Mouse (Mus musculus): Measurements from ENCODE around the gene Rps21.
A peak's percentile ranks its signal among the peaks of the same experiment; 100 is the strongest.

Gene Rps21

DNA sequence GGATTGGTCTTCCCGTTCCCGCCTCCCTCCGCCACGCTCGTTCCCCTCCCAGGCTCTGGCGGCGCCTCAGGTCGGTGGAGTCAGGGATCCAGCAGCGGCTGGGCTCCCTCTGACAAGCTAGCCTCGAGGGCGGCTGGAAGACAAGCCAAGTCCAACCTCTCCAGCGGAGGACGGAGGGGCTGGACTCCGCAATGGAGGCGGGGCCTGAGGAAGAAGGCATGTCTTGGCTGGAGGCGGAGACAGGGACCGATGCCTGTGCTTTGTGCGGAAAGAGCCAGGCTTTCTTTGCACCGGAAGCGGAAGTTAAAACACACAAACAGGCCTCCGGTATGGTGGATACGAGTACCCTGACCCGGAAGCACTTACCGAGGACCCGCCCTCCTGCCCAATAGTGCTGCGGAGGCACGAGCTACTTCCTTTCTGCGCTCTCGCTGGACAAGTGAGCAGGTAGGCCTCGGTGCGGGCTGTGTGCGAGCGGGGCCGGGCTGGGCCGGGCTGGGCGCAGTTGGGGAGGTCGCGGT, at the start of gene Rps21:
TSS of gene Rps21 (plus strand) at position 377 of the 521 bp plus-strand sequence.
- DNase-seq (ENCODE audit: low spot score in 2 of 2) = peak; percentile 90 to 94

DNA sequence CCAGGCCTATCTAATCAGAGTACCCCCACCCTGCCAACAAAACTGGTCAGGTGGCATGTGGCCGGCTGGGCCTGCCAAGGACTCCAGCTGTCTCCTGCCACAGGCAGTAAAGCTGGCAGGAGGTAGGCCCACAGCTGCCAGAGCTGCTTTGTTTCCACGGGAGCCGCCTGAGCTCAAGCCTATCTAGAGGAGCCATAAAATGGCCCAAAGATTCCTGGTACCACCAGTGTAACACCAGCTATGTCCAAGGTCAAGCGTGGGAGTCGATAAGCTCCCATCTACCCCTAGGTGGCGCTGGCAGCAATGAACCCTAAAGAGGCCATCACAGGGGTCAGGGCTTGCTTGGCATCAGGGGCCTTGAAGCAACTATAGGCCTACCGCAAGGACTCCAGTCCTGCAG, 49.3 kb upstream of the Rps21 start:
- no peak for DNase-seq (ENCODE audit: low spot score in 2 of 2)

- DNase-seq (ENCODE audit: low spot score in 2 of 2) = no peak
These were observed 48.2 kb upstream of the Rps21 start for GRCm38 (mm10) chr2:180208976-180209375.

GRCm38 (mm10) chr2:180212255-180212654, 44.9 kb upstream of the Rps21 start:
- no peak for DNase-seq (ENCODE audit: low spot score in 2 of 2)

GRCm38 (mm10) chr2:180214352-180214978, 42.7 kb upstream of the Rps21 start:
- no peak for DNase-seq (ENCODE audit: low spot score in 2 of 2)

DNA sequence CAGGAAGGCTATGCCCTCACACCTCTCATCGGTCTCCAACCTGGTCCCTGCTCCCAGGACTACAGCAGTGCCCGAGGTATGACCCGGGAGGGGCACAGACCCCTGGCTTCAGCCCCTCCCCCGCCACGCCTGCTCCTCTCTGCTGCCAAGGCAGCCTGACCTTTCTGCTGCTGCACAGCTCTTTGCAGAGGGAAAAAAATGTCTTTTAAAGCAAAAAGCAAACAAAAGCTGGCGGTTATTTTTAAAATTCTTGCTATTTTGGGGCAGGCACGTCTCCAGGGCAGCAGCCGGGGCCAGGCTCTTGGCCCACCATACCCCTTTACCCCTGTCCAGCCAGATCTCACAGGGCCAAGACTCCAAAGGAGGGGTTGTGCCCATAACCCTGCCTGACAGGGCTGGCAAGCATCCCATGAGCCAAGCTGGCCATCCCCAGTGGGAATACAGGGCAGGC, 42.1 kb upstream of the Rps21 start:
- DNase-seq (ENCODE audit: low spot score in 2 of 2) = no peak

DNA sequence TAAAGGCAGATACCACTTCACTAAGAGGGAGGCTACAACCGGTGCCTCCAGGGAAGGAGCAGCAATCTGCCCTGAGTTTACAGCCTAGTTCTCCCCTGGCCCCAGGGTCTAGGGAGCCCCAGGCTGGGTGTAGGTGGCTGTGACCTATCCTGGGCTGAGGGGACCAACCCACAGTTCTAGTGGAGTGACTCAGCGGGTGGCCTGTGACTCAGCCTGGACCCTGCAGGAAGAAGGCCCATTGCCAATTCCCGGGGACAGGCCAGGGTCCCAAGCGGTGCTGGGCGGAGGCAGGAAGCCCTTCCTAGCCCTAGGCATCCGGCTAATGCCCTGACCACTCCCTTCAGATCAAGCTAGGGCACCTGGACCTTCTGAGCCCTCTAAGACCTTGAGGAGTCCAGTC, 41.2 kb upstream of the Rps21 start:
- DNase-seq (ENCODE audit: low spot score in 2 of 2) = no peak

- DNase-seq (ENCODE audit: low spot score in 2 of 2) = no peak
These were observed 40.3 kb upstream of the Rps21 start for GRCm38 (mm10) chr2:180216921-180217320.

- DNase-seq (ENCODE audit: low spot score in 2 of 2) = no peak
These were observed 39.6 kb upstream of the Rps21 start for GRCm38 (mm10) chr2:180217587-180217986.

GRCm38 (mm10) chr2:180218241-180218640, 38.9 kb upstream of the Rps21 start:
- no peak for DNase-seq (ENCODE audit: low spot score in 2 of 2)

GRCm38 (mm10) chr2:180218677-180219076, 38.5 kb upstream of the Rps21 start:
- DNase-seq (ENCODE audit: low spot score in 2 of 2) = no peak

DNA sequence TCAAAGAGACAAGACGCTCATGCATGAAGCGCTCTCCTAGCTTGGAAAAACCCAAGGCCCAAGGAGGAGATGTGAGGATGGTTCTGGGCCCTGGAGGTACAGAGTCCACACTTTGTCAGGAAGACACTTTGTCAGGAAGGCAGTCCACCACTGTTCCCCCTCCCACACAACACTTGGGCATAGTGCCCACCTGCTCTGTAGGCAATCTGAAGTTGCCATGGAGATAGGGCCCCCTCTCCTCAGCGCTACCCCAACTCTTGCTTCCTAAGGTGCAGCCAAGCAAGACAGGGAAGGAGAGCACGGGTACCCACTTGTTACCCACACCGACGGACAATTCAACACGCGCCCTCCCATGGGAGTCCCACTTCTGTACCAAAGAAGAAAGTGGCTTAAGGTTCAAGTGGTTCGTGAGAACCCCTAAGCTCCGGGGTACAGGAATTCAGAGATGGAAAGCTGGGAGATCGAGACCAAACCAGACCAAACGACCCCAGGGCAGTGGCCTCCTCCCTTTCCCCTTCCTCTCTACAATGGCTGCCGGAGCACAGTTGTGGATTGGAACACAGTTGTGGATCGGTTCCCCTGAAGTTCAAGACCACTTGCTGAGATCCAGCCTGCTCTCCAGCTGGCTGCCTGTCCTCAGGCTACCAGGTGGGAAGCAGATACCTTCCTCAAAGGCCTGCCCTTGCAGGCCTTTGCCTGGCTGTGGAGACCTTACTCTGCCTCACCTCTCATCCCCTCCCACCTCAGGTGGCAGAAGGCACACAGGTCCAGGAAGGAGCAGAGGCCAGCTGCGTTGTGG, 37.8 kb upstream of the Rps21 start:
- DNase-seq (ENCODE audit: low spot score in 2 of 2) = no peak

GRCm38 (mm10) chr2:180220165-180220564, 37.0 kb upstream of the Rps21 start:
- DNase-seq (ENCODE audit: low spot score in 2 of 2) = no peak

- no peak for DNase-seq (ENCODE audit: low spot score in 2 of 2)
These were observed 36.1 kb upstream of the Rps21 start for GRCm38 (mm10) chr2:180221051-180221450.

DNA sequence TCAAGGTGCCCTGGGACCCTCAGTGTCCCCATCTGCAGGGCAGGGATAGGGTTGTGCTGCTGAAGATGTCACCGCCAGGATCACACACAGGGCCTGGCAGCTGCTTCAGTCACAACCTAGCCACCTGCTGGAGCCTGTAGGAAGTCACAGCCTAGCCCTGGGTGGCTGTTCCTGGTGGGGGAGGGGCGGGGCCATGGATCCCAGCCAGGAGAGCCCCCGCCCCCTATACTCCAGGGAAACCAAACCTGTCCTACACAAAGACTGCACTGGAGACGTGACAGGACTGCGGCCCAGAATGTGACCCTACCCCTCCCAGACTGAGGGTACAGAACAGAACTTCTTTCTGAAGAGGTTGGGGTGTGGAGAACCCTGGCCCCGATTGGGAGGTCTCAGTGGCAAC, 34.9 kb upstream of the Rps21 start:
- no peak for DNase-seq (ENCODE audit: low spot score in 2 of 2)

GRCm38 (mm10) chr2:180224647-180225043, 32.5 kb upstream of the Rps21 start:
- no peak for DNase-seq (ENCODE audit: low spot score in 2 of 2)

DNA sequence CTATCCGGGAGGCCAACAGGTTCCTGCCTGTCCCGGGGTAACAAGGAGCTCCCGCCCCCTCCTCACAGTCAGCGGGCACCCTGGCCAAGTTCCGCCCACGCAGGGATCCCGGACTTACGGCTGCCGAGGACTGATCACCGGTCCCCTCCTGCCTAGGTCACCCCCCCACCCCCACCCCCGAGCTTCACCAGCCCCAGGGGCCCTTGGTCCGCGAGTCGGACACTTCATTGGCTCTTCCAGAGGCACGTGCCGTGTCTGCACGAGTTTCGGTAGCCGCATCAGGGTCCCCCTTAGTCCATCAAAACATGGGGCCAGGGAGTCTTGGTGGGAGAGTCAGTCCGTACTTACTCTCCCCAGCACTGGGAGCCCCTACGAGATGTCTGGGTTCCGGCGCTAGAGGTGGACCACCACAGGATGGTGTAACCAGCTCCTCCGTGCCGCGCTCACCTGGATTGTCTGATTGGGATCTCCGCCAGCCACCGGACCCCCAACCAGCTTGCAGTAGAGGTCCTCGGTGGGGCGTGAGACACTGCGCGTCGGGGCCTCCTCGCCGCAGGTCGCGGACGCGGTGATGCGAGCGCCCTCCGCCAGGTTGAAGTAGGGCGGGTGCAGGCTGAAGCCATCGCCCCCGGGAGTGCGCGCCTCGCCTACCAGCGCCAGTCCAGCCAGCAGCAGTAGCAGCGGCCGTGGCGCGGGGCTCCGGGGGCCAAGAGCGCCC, 32.0 kb upstream of the Rps21 start:
- DNase-seq (ENCODE audit: low spot score in 2 of 2) = no peak

GRCm38 (mm10) chr2:180225762-180226378, 31.3 kb upstream of the Rps21 start, which contains the start of gene Lama5:
TSS of gene Lama5 (minus strand) at chr2:180225859.
- no peak for DNase-seq (ENCODE audit: low spot score in 2 of 2)

GRCm38 (mm10) chr2:180227262-180228059, 29.7 kb upstream of the Rps21 start:
- DNase-seq (ENCODE audit: low spot score in 2 of 2) = peak in 1 of 2 experiments; percentile 45

DNA sequence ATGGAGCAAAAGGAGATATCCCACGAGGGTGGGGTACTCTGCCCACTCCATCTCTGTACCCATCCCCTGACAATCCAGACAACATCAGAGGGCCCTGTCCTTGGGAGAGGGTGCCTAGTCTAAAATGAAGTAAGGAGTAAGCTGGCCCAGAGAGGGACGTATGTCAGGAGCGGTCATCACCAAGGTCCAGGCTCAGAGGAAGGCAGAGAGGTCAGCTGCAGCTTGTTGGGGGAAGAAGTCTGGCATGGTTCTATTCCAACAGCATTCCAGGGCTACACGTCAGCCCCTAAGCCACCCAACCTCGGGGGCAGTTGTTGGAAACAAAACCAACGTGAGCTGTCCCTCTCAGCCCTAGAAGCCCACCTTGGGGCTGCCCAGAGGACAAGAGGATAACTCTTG, 29.1 kb upstream of the Rps21 start:
- no peak for DNase-seq (ENCODE audit: low spot score in 2 of 2)

GRCm38 (mm10) chr2:180228592-180228991, 28.6 kb upstream of the Rps21 start:
- DNase-seq (ENCODE audit: low spot score in 2 of 2) = no peak
